Comparison of ENCODE assay signal across 20 mouse cellular contexts in the genomic region with DNA sequence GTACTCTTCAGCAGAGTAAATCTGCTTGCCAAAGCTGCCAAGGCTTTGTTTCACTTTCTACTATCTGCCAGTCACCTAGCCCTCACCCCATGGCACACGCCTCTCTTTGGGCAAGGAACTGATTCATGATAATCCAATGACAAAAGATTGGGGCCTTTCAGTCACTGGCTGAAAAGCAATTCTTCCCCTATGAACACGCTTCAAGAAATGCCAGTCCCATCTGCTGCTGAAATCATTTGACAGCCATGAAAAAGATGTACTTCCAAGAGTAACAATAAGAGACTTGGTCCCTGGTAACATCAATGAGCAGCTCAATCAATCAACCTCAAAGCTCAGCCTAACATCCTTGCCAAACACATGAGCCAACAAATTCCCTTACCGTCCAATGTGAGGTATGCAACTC. TPM values are rescaled to one million over a fixed set of nuclear protein-coding genes. Genes with fewer than 3 reads are reported as not detected.
A peak's percentile ranks its signal among the peaks of the same experiment; 100 is the strongest.
DNase-seq lines count a peak whose midpoint lies in the region; ATAC-seq and TF ChIP-seq lines count a peak whose summit lies in the region.
"Had no signal": no experiment of that assay in that cellular context is flagged by ENCODE, and none has a peak within 500 bp of the region (broad histone marks: within the 10 kb centered on the region; RNA-seq: fewer than 3 reads in every experiment).

No protein-coding gene starts in this region.

- peaks cover 57% of the 10 kb centered on the region for H3K4me1 ChIP-seq in neural tube, embryonic 12.5 days
- peaks cover 80% of the 10 kb centered on the region for H3K4me1 ChIP-seq in forebrain, embryonic 12.5 days

- no peak overlapping the region for H3K9ac ChIP-seq in neural tube, embryonic 12.5 days
- no peak overlapping the region for H3K9ac ChIP-seq in forebrain, embryonic 12.5 days
- H3K9ac ChIP-seq: embryonic facial prominence, embryonic 13.5 days; heart, embryonic 15.5 days; hindbrain, embryonic 15.5 days; limb, embryonic 12.5 days; liver, embryonic 15.5 days had no signal

- H3K4me2 ChIP-seq in neural tube, embryonic 12.5 days (replicated peaks), result no peak overlapping the region
- H3K4me2 ChIP-seq in forebrain, embryonic 12.5 days, result no peak overlapping the region
- H3K4me2 ChIP-seq: embryonic facial prominence, embryonic 13.5 days; heart, embryonic 15.5 days; hindbrain, embryonic 15.5 days; limb, embryonic 12.5 days; liver, embryonic 15.5 days had no signal

- ATAC-seq in megakaryocyte progenitor cell, adult 5-6 weeks (replicated peaks; ENCODE audit: poor library complexity), result peak; percentile 37
- peak; percentile 57 for ATAC-seq in neural tube, embryonic 12.5 days (ENCODE audit: low FRiP score, low read depth)
- no peak for ATAC-seq in inflammation-experienced regulatory T-cells, adult 6 months
- no peak for ATAC-seq in forebrain, embryonic 12.5 days (ENCODE audit: low FRiP score)

- no peak overlapping the region for H3K27ac ChIP-seq in neural tube, embryonic 12.5 days
- no peak overlapping the region for H3K27ac ChIP-seq in gastrocnemius, adult 2 months
- no peak overlapping the region for H3K27ac ChIP-seq in forebrain, embryonic 12.5 days
- H3K27ac ChIP-seq: embryonic facial prominence, embryonic 13.5 days; heart, adult 2 months; heart, embryonic 15.5 days; hindbrain, embryonic 15.5 days; limb, embryonic 12.5 days; liver, embryonic 15.5 days had no signal

- no peaks in the 10 kb centered on the region for H3K9me3 ChIP-seq in neural tube, embryonic 12.5 days
- H3K9me3 ChIP-seq in forebrain, embryonic 12.5 days, result no peaks in the 10 kb centered on the region
- H3K9me3 ChIP-seq: embryonic facial prominence, embryonic 13.5 days; heart, embryonic 15.5 days; hindbrain, embryonic 15.5 days; limb, embryonic 12.5 days; liver, embryonic 15.5 days had no signal

- DNase-seq in heart, adult 11 months, result peak; percentile 37
- DNase-seq in heart, postnatal 10 days, result no peak
- peak; percentile 61 for DNase-seq in embryo, embryonic 10 days (ENCODE audit: low spot score)
- no peak for DNase-seq in gastrocnemius, adult 2 months
- DNase-seq: adrenal gland, postnatal 36 days; cerebellum, adult 9-11 months; gastrocnemius, postnatal 10 days; heart, adult 2 months; kidney, adult 18-20 months; kidney, postnatal 25 days; lung, postnatal 10 days had no signal

- intact Hi-C loops in heart, postnatal 10 days (cut with DNase I), result no loop called here
- intact Hi-C loops in gastrocnemius, adult 2 months (cut with DNase I), result no loop called here

- 19% methylated on average over 3 of the region's 3 CpGs for WGBS in neural tube, embryonic 12.5 days
- WGBS in forebrain, embryonic 12.5 days, result 16% methylated on average over 3 of the region's 3 CpGs

- H3K27me3 ChIP-seq in neural tube, embryonic 12.5 days (replicated peaks), result no peaks in the 10 kb centered on the region
- H3K27me3 ChIP-seq in forebrain, embryonic 12.5 days, result no peaks in the 10 kb centered on the region
- H3K27me3 ChIP-seq: embryonic facial prominence, embryonic 13.5 days; heart, embryonic 15.5 days; hindbrain, embryonic 15.5 days; limb, embryonic 12.5 days; liver, embryonic 15.5 days had no signal

- TF ChIP-seq CTCF in gastrocnemius, adult 2 months (IDR thresholded peaks at IDR 0.05), result no peak

- H3K4me3 ChIP-seq in neural tube, embryonic 12.5 days, result no peak overlapping the region
- H3K4me3 ChIP-seq in gastrocnemius, adult 2 months, result no peak overlapping the region
- no peak overlapping the region for H3K4me3 ChIP-seq in forebrain, embryonic 12.5 days (replicated peaks)
- H3K4me3 ChIP-seq: embryonic facial prominence, embryonic 13.5 days; heart, adult 2 months; heart, embryonic 15.5 days; hindbrain, embryonic 15.5 days; limb, embryonic 12.5 days; liver, embryonic 15.5 days had no signal

- peaks cover 4% of the 10 kb centered on the region; the same call in 1 of the 2 replicates for H3K36me3 ChIP-seq in neural tube, embryonic 12.5 days
- H3K36me3 ChIP-seq in forebrain, embryonic 12.5 days (replicated peaks), result peaks cover 6% of the 10 kb centered on the region; the same call in 1 of the 2 replicates
- H3K36me3 ChIP-seq: hindbrain, embryonic 15.5 days had no signal

RNA-seq across cellular contexts. Expression of gene Dicer1, which starts 15.8 kb away (rescaled TPM):
- total RNA-seq in heart, postnatal 10 days (2021), result 10 to 100 TPM; 44.0 to 44.3 TPM
- total RNA-seq in megakaryocyte progenitor cell, adult 5-6 weeks (2015), result 46.2 and 46.6 TPM in 2 replicates
- total RNA-seq in megakaryocyte progenitor cell, adult 5-6 weeks (2017), result 22.4 and 38.8 TPM in 2 replicates
- polyA plus RNA-seq in neural tube, embryonic 12.5 days (2016; fragmentation: Nextera tagmentation; extraction: Ambion mirVana), result 53.2 and 55.4 TPM in 2 replicates
- 10 to 100 TPM in 2 of 3 experiments, 1 to 10 TPM in 1; 8.9 to 14.8 (median 14.1) TPM for polyA plus RNA-seq in inflammation-experienced regulatory T-cells, adult 6 months (2017; shearing (Covaris generic))
- 10 to 100 TPM; 35.0 to 38.0 TPM for total RNA-seq in gastrocnemius, adult 2 months (2021)
- 66.4 and 67.3 TPM in 2 replicates for polyA plus RNA-seq in forebrain, embryonic 12.5 days (2016; fragmentation: Nextera tagmentation; extraction: Ambion mirVana)

Comparison
In these comparisons a context has a peak if more than half of its experiments do, and no peak if none do; other contexts are left out.
1. DNase-seq: peak in heart, adult 11 months (single experiment) and embryo, embryonic 10 days (single experiment); none in heart, postnatal 10 days (0 of 2) and gastrocnemius, adult 2 months (single experiment).
2. ATAC-seq: peak in megakaryocyte progenitor cell, adult 5-6 weeks (single experiment) and neural tube, embryonic 12.5 days (single experiment); none in inflammation-experienced regulatory T-cells, adult 6 months (single experiment) and forebrain, embryonic 12.5 days (single experiment).